Mouse (Mus musculus) MEL (cell line): ENCODE results near the gene Vgll4. TPM values are rescaled to one million over a fixed set of nuclear protein-coding genes. Genes with fewer than 3 reads are reported as not detected.

Experiments
- DNase-seq: peaks from one replicate; pipeline ENCODE4 v3.0.0; 2011; ENCODE audit warnings: low read depth, low spot score
- H3K27ac ChIP-seq: 2 replicates; pipeline ENCODE4 v1.5.1; 2012; ENCODE audit warnings: low read depth, mild to moderate bottlenecking, control low read depth, low read length, moderate library complexity; ENCODE audit not compliant: control insufficient read depth
- H3K27me3 ChIP-seq, 2 experiments: fragments of 150-350 bp in 1 of 2; sonication (generic) in 1 of 2; 2 replicates each; pipeline ENCODE4 v1.6.1; 2012; ENCODE audit warnings: low read length in 2 of 2, mild to moderate bottlenecking in 2 of 2, improper control_type of control experiment in 1 of 2, moderate library complexity in 1 of 2; ENCODE audit not compliant: insufficient read depth in 2 of 2, control insufficient read depth in 1 of 2
- H3K36me3 ChIP-seq, 2 experiments: 2 replicates each; pipeline ENCODE4 v1.6.1; 2012 to 2014; ENCODE audit warnings: low read length in 2 of 2, improper control_type of control experiment in 1 of 2, inconsistent platforms in 1 of 2, mild to moderate bottlenecking in 1 of 2; ENCODE audit not compliant: insufficient read depth in 2 of 2, control insufficient read depth in 1 of 2
- H3K4me1 ChIP-seq, 2 experiments: fragments of 150-350 bp in 1 of 2; sonication (generic) in 1 of 2; 2 replicates each; pipeline ENCODE4 v1.6.1; 2012; ENCODE audit warnings: low read length in 2 of 2, improper control_type of control experiment in 1 of 2, mild to moderate bottlenecking in 1 of 2; ENCODE audit not compliant: insufficient read depth in 2 of 2, control insufficient read depth in 1 of 2
- H3K4me3 ChIP-seq, 2 experiments: fragments of 150-350 bp in 1 of 2; sonication (generic) in 1 of 2; 2 replicates each; pipeline ENCODE4 v1.5.1; 2012; ENCODE audit warnings: low read depth in 2 of 2, low read length in 2 of 2, mild to moderate bottlenecking in 2 of 2, moderate library complexity in 2 of 2, control low read depth in 1 of 2, improper control_type of control experiment in 1 of 2; ENCODE audit not compliant: control insufficient read depth in 1 of 2, insufficient read depth in 1 of 2
- H3K79me2 ChIP-seq: 2 replicates; pipeline ENCODE4 v1.6.1; 2012; ENCODE audit warnings: mild to moderate bottlenecking, low read length, moderate library complexity; ENCODE audit not compliant: control insufficient read depth, poor library complexity, insufficient read depth
- H3K9ac ChIP-seq: 2 replicates; pipeline ENCODE4 v1.6.1; 2012; ENCODE audit warnings: low read depth, mild to moderate bottlenecking, control low read depth, low read length, moderate library complexity; ENCODE audit not compliant: control insufficient read depth, poor library complexity, severe bottlenecking
- H3K9me3 ChIP-seq: fragments of 150-350 bp; sonication (generic); replicated peaks from 2 replicates; pipeline ENCODE4 v1.6.1; 2012; ENCODE audit warnings: mild to moderate bottlenecking, low read length, improper control_type of control experiment, moderate library complexity; ENCODE audit not compliant: insufficient read depth
- CHD1 ChIP-seq: IDR thresholded peaks from 2 replicates; pipeline ENCODE4 v1.6.1; 2012; ENCODE audit warnings: low read depth, mild to moderate bottlenecking, inconsistent platforms, low read length, improper control_type of control experiment
- CHD2 ChIP-seq: IDR thresholded peaks from 2 replicates; pipeline ENCODE4 v1.6.1; 2011; ENCODE audit warnings: low read length, improper control_type of control experiment
- CTCF ChIP-seq, 3 experiments: IDR thresholded peaks in 2 of 3; conservative IDR thresholded peaks in 1 of 3; 2 replicates each; pipeline ENCODE4 v1.5.1; 2011 to 2012; ENCODE audit warnings: low read length in 3 of 3, low read depth in 2 of 3, mild to moderate bottlenecking in 2 of 3, improper control_type of control experiment in 1 of 3, inconsistent platforms in 1 of 3, mixed read lengths in 1 of 3, moderate library complexity in 1 of 3; ENCODE audit not compliant: control insufficient read depth in 1 of 3, insufficient read depth in 1 of 3, poor library complexity in 1 of 3, severe bottlenecking in 1 of 3
- GATA1 ChIP-seq: IDR thresholded peaks from 2 replicates; pipeline ENCODE4 v1.6.1; 2011; ENCODE audit warnings: low read depth, low read length, improper control_type of control experiment
- MAZ ChIP-seq: IDR thresholded peaks from 2 replicates; pipeline ENCODE4 v1.6.1; 2012; ENCODE audit warnings: low read depth, mild to moderate bottlenecking, inconsistent platforms, low read length, improper control_type of control experiment
- MYB ChIP-seq: IDR thresholded peaks from 2 replicates; pipeline ENCODE4 v1.6.1; 2011; ENCODE audit warnings: mild to moderate bottlenecking, low read depth, low read length, improper control_type of control experiment
- NRF1 ChIP-seq: IDR thresholded peaks from 2 replicates; pipeline ENCODE4 v1.6.1; 2014; ENCODE audit warnings: low read depth, mild to moderate bottlenecking, inconsistent platforms, low read length, improper control_type of control experiment, moderate library complexity; ENCODE audit not compliant: poor library complexity, insufficient read depth, severe bottlenecking
- RAD21 ChIP-seq: IDR thresholded peaks from 2 replicates; pipeline ENCODE4 v1.6.1; 2011; ENCODE audit warnings: mild to moderate bottlenecking, low read depth, low read length, improper control_type of control experiment
- RCOR1 ChIP-seq: IDR thresholded peaks from 2 replicates; pipeline ENCODE4 v1.6.1; 2012; ENCODE audit warnings: low read depth, mild to moderate bottlenecking, inconsistent platforms, low read length, improper control_type of control experiment
- SMC3 ChIP-seq: IDR thresholded peaks from 2 replicates; pipeline ENCODE4 v1.6.1; 2011; ENCODE audit warnings: low read depth, low read length, improper control_type of control experiment
- TAL1 ChIP-seq: IDR thresholded peaks from 2 replicates; pipeline ENCODE4 v1.6.1; 2012; ENCODE audit warnings: mild to moderate bottlenecking, inconsistent platforms, low read length, moderate library complexity, mixed read lengths
- TBP ChIP-seq: IDR thresholded peaks from 2 replicates; pipeline ENCODE4 v1.8.0; 2011; ENCODE audit warnings: low read depth, low read length, improper control_type of control experiment
- TCF12 ChIP-seq: IDR thresholded peaks from 2 replicates; pipeline ENCODE4 v1.6.1; 2014; ENCODE audit warnings: low read depth, mild to moderate bottlenecking, inconsistent platforms, low read length, improper control_type of control experiment, moderate library complexity
- USF2 ChIP-seq, 2 experiments: IDR thresholded peaks; 2 replicates each; pipeline ENCODE4 v1.6.1; 2011 to 2012; ENCODE audit warnings: improper control_type of control experiment in 2 of 2, low read length in 2 of 2, borderline replicate concordance in 1 of 2, inconsistent platforms in 1 of 2, low read depth in 1 of 2, mild to moderate bottlenecking in 1 of 2; ENCODE audit not compliant: insufficient read depth in 1 of 2
- ZC3H11A ChIP-seq: IDR thresholded peaks from 2 replicates; pipeline ENCODE4 v1.6.1; 2012; ENCODE audit warnings: low read depth, mild to moderate bottlenecking, inconsistent platforms, low read length, improper control_type of control experiment
- ZMIZ1 ChIP-seq: IDR thresholded peaks from 2 replicates; pipeline ENCODE4 v1.6.1; 2012; ENCODE audit warnings: low read depth, mild to moderate bottlenecking, inconsistent platforms, low read length, improper control_type of control experiment, moderate library complexity
- polyA plus RNA-seq, 2 experiments: library from polyadenylated mRNA; stranded (reverse) in 1 of 2; unstranded in 1 of 2; fragments of >175 nt in 1 of 2; fragments of >200 nt in 1 of 2; gene quantifications; 2 replicates each; pipeline versions ENCODE4 v1.2.1 to v1.2.4; 2012; ENCODE audit warnings: low replicate concordance in 2 of 2, low read depth in 1 of 2; ENCODE audit not compliant: insufficient read length in 2 of 2, insufficient read depth in 1 of 2, missing spikeins in 1 of 2
- total RNA-seq: library from RNA; depleted of rRNA; stranded (reverse); fragments of 300-350 nt; gene quantifications from 2 replicates; pipeline ENCODE4 v1.2.3, GENCODE M21; 2012

Vgll4 gene
- total and polyA plus RNA-seq, 3 experiments = 18.1 to 21.5 TPM; not detected in 1

DNA sequence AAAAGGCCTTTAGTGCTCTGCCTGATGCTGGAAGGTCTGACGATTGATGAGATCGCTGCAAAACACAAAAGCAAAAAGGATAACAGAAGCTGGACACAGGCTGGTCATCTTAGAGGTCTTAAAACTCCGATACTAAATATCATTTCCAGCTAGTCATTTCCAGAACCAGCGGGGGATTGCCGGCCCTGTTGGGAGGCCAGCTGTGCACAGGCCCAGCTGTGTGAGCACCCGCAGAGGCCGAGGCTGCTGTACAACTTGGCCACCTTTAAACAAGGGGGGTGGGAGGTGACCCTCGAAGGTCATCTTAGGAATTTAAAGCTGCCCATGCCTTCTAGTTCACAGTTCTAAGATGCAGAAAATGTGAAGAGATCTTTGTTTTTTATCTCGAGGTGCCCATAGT is 41.0 kb upstream of the Vgll4 start:
- Histone ChIP-seq H3K9ac (no peak overlapping the region), H3K4me3 (no peak overlapping the region)
- no peak for DNase-seq

GRCm38 (mm10) chr6:115010304-115010703 is 40.5 kb upstream of the Vgll4 start:
- H3K4me1 ChIP-seq = peaks cover 0 to 4% of the 10 kb centered on the region in 2 experiments; a peak in 1 of 4 replicates
- no peak overlapping the region for H3K27ac ChIP-seq
- peaks cover 0 to 3% of the 10 kb centered on the region in 2 experiments; a peak in 3 of 4 replicates for H3K36me3 ChIP-seq

More for the DNA sequence above, 41.0 kb upstream of the Vgll4 start:
- Histone ChIP-seq H3K9me3 (no peaks in the 10 kb centered on the region), H3K79me2 (no peaks in the 10 kb centered on the region), H3K4me1 (peaks cover 0 to 4% of the 10 kb centered on the region in 2 experiments; a peak in 1 of 4 replicates), H3K36me3 (peaks cover 1 to 3% of the 10 kb centered on the region in 2 experiments; a peak in 3 of 4 replicates), H3K27ac (no peak overlapping the region), H3K27me3 (no peaks in the 10 kb centered on the region)
- TF ChIP-seq CTCF (IDR thresholded peaks at IDR 0.05 in 2 of 3, conservative IDR thresholded peaks at IDR 0.05 in 1 of 3; ENCODE audit: control insufficient read depth in 1 of 3, insufficient read depth in 1 of 3, low read depth in 2 of 3, low read length in 3 of 3, poor library complexity in 1 of 3, severe bottlenecking in 1 of 3) (no peak), TAL1 (no peak), CHD1 (no peak), CHD2 (no peak), USF2 (IDR thresholded peaks at IDR 0.05; ENCODE audit: borderline replicate concordance in 1 of 2, insufficient read depth in 1 of 2, low read depth in 1 of 2, low read length in 2 of 2) (no peak), GATA1 (no peak), NRF1 (no peak), SMC3 (no peak)

DNA sequence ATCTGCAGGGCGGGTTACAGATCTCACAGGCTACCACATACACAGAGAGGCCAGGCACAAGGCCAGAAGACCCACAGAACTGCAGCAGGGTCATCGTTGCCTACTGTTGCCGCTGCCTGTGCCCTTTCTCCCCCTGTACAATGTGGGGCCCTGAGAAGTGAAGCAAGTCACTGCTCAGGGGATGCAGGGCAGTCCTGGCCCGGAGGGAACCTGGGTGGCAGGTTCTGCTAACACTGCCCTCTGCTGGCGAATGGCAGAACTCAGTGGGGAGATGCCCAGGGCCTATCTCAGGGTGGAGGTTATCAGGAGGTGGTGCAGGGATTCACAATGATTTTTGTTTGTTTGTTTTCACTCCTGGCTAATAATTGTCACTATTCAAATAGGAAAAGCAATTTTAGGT is 37.9 kb upstream of the Vgll4 start:
- H3K79me2 ChIP-seq = no peaks in the 10 kb centered on the region
- H3K9me3 ChIP-seq = no peaks in the 10 kb centered on the region
- no peak overlapping the region for H3K9ac ChIP-seq
- no peak overlapping the region for H3K27ac ChIP-seq
- peaks cover 0 to 3% of the 10 kb centered on the region in 2 experiments; a peak in 3 of 4 replicates for H3K36me3 ChIP-seq
- TF ChIP-seq MAZ (no peak), SMC3 (peak; percentile 94), CTCF (IDR thresholded peaks at IDR 0.05 in 2 of 3, conservative IDR thresholded peaks at IDR 0.05 in 1 of 3; ENCODE audit: control insufficient read depth in 1 of 3, insufficient read depth in 1 of 3, low read depth in 2 of 3, low read length in 3 of 3, poor library complexity in 1 of 3, severe bottlenecking in 1 of 3) (peak; percentile 85 to 91 (median 90)), RAD21 (peak; percentile 54), ZMIZ1 (no peak), RCOR1 (peak; percentile 47; the same call in 1 of the 2 replicates), TBP (no peak), ZC3H11A (peak; percentile 45), TCF12 (no peak)
- H3K4me1 ChIP-seq = peaks cover 0 to 4% of the 10 kb centered on the region in 2 experiments; a peak in 1 of 4 replicates
- peak; percentile 65 for DNase-seq
- no peak overlapping the region for H3K4me3 ChIP-seq
- no peaks in the 10 kb centered on the region for H3K27me3 ChIP-seq

More at GRCm38 (mm10) chr6:115010304-115010703, 40.5 kb upstream of the Vgll4 start:
- DNase-seq = no peak
- H3K27me3 ChIP-seq = no peaks in the 10 kb centered on the region
- no peaks in the 10 kb centered on the region for H3K79me2 ChIP-seq
- no peaks in the 10 kb centered on the region for H3K9me3 ChIP-seq
- TF ChIP-seq MYB = no peak
- H3K9ac ChIP-seq = no peak overlapping the region
- no peak overlapping the region for H3K4me3 ChIP-seq
